Mouse (Mus musculus) thymus, adult 2 months (tissue): ENCODE results near the gene Hmg20b. TPM values are rescaled to one million over a fixed set of nuclear protein-coding genes. Genes with fewer than 3 reads are reported as not detected.

Experiments used
- DNase-seq: peaks from one replicate; pipeline ENCODE4 v3.0.0; 2021
- H3K27ac ChIP-seq: fragments of 200-500 bp; 2 replicates; pipeline ENCODE4 v1.5.1; 2012; ENCODE audit warnings: low read length, control low read depth; ENCODE audit not compliant: control insufficient read depth, insufficient read depth
- H3K27me3 ChIP-seq: fragments of 200-500 bp; 2 replicates; pipeline ENCODE4 v1.6.1; 2012; ENCODE audit warnings: mild to moderate bottlenecking, low read length, moderate library complexity, mixed read lengths; ENCODE audit not compliant: control insufficient read depth, insufficient read depth
- H3K36me3 ChIP-seq: fragments of 200-500 bp; 2 replicates; pipeline ENCODE4 v1.6.1; 2012; ENCODE audit warnings: mild to moderate bottlenecking, low read length, moderate library complexity; ENCODE audit not compliant: control insufficient read depth, insufficient read depth
- H3K4me1 ChIP-seq: fragments of 200-500 bp; replicated peaks from 2 replicates; pipeline ENCODE4 v1.6.1; 2012; ENCODE audit warnings: low read length; ENCODE audit not compliant: control insufficient read depth, insufficient read depth
- H3K4me3 ChIP-seq: fragments of 200-500 bp; 2 replicates; pipeline ENCODE4 v1.5.1; 2012; ENCODE audit warnings: mild to moderate bottlenecking, low read length, control low read depth, moderate library complexity; ENCODE audit not compliant: control insufficient read depth, insufficient read depth
- CTCF ChIP-seq: fragments of 200-500 bp; IDR thresholded peaks from 2 replicates; pipeline ENCODE4 v1.5.1; 2012; ENCODE audit warnings: mild to moderate bottlenecking, control low read depth, low read length, moderate library complexity, borderline replicate concordance; ENCODE audit not compliant: control insufficient read depth, poor library complexity, insufficient read depth; ENCODE audit errors: extremely low read depth
- POLR2A ChIP-seq: fragments of 200-500 bp; IDR thresholded peaks from 2 replicates; pipeline ENCODE4 v1.6.1; 2012; ENCODE audit warnings: mild to moderate bottlenecking, low read length, control low read depth, moderate library complexity; ENCODE audit not compliant: control insufficient read depth, poor library complexity, insufficient read depth; ENCODE audit errors: extremely low read depth
- WGBS: fragments of 180-500 bp; shearing (Covaris S2); methylation state at CpG from one replicate; pipeline ENCODE4 v1.1.7; 2018; 5-methylcytosine and 5-hydroxymethylcytosine counted together
- polyA plus RNA-seq: library from polyadenylated mRNA; depleted of rRNA; stranded (reverse); fragments of >200 nt; gene quantifications from 2 replicates; pipeline ENCODE4 v1.2.3, GENCODE M21; 2012; rRNA removed

Gene Hmg20b
- polyA plus RNA-seq, 1 experiment, result 199 TPM

- DNase-seq, result peak; percentile 81
- no peaks in the 10 kb centered on the region for H3K36me3 ChIP-seq
- no peaks in the 10 kb centered on the region for H3K27me3 ChIP-seq
- H3K27ac ChIP-seq, result peak overlapping the region; percentile 93
- H3K4me1 ChIP-seq, result peaks cover 90% of the 10 kb centered on the region
- peak overlapping the region; percentile 24 for H3K4me3 ChIP-seq
- WGBS, result 6% methylated on average over 10 of the region's 10 CpGs
- TF ChIP-seq CTCF (no peak), POLR2A (no peak; the same call in 1 of the 2 replicates)
Measured at GRCm38 (mm10) chr10:81297845-81298244, 52.4 kb downstream of the Hmg20b start.

GRCm38 (mm10) chr10:81297246-81297645 is 53.0 kb downstream of the Hmg20b start:
- Histone ChIP-seq H3K4me3 (peak overlapping the region; percentile 24), H3K4me1 (peaks cover 86% of the 10 kb centered on the region), H3K27ac (peak overlapping the region; percentile 93), H3K27me3 (no peaks in the 10 kb centered on the region), H3K36me3 (no peaks in the 10 kb centered on the region)
- TF ChIP-seq POLR2A, result no peak
- TF ChIP-seq CTCF, result no peak
- 25% methylated on average over 6 of the region's 6 CpGs for WGBS
- DNase-seq, result peak; percentile 76

Other genes with a start within 250 kb of the Hmg20b start
- gene Map2k2, start 244.6 kb downstream of the Hmg20b start, polyA plus RNA-seq, result 214 and 285 TPM in 2 replicates
- gene Zbtb7a, start 215.3 kb downstream of the Hmg20b start, polyA plus RNA-seq, result 66.0 and 87.5 TPM in 2 replicates
- gene Pias4, start 182.6 kb downstream of the Hmg20b start, polyA plus RNA-seq, result 67.6 and 72.9 TPM in 2 replicates
- gene Eef2, start 173.8 kb downstream of the Hmg20b start, polyA plus RNA-seq, result 2,100 and 2,369 TPM in 2 replicates
- 95.9 and 103 TPM in 2 replicates for gene Dapk3, start 167.5 kb downstream of the Hmg20b start, polyA plus RNA-seq
- not detected in 2 replicates for gene 4930442H23Rik, start 166.6 kb downstream of the Hmg20b start, polyA plus RNA-seq
- 0.12 TPM in 1 of 2 replicates, not detected in the other for gene Nmrk2, start 148.4 kb downstream of the Hmg20b start, polyA plus RNA-seq
- gene Atcay, start 119.6 kb downstream of the Hmg20b start, polyA plus RNA-seq, result 2.4 and 2.5 TPM in 2 replicates
- gene Zfr2, start 117.3 kb downstream of the Hmg20b start, polyA plus RNA-seq, result 9.1 and 9.6 TPM in 2 replicates
- 19.5 and 21.0 TPM in 2 replicates for gene Matk, start 97.5 kb downstream of the Hmg20b start, polyA plus RNA-seq
- 102 and 118 TPM in 2 replicates for gene Mrpl54, start 83.5 kb downstream of the Hmg20b start, polyA plus RNA-seq
- 125 and 136 TPM in 2 replicates for gene Apba3, start 83.5 kb downstream of the Hmg20b start, polyA plus RNA-seq
- gene Tjp3, start 58.9 kb downstream of the Hmg20b start, polyA plus RNA-seq, result 27.5 and 34.5 TPM in 2 replicates
- gene Pip5k1c, start 57.5 kb downstream of the Hmg20b start, polyA plus RNA-seq, result 212 and 239 TPM in 2 replicates
- gene Cactin, start 29.4 kb downstream of the Hmg20b start, polyA plus RNA-seq, result 89.3 and 89.6 TPM in 2 replicates
- 310 and 312 TPM in 2 replicates for gene Tbxa2r, start 21.7 kb downstream of the Hmg20b start, polyA plus RNA-seq
- 0.70 and 0.82 TPM in 2 replicates for gene Gipc3, start 7.2 kb downstream of the Hmg20b start, polyA plus RNA-seq
- gene Mfsd12, start 7.0 kb upstream of the Hmg20b start, polyA plus RNA-seq, result 65.3 and 85.5 TPM in 2 replicates
- gene 4930404N11Rik, start 15.3 kb upstream of the Hmg20b start, polyA plus RNA-seq, result 12.7 TPM in 2 replicates
- gene Fzr1, start 28.0 kb upstream of the Hmg20b start, polyA plus RNA-seq, result 181 and 201 TPM in 2 replicates
- 119 and 123 TPM in 2 replicates for gene Dohh, start 33.9 kb upstream of the Hmg20b start, polyA plus RNA-seq
- gene Gm48551, start 34.0 kb upstream of the Hmg20b start, polyA plus RNA-seq, result 4.1 and 5.3 TPM in 2 replicates
- 7.5 and 8.4 TPM in 2 replicates for gene Gm48552, start 38.5 kb upstream of the Hmg20b start, polyA plus RNA-seq
- gene Smim24, start 42.6 kb upstream of the Hmg20b start, polyA plus RNA-seq, result 49.7 and 51.1 TPM in 2 replicates
- gene Nfic, start 105.2 kb upstream of the Hmg20b start, polyA plus RNA-seq, result 26.3 and 26.7 TPM in 2 replicates
- 4.3 and 5.1 TPM in 2 replicates for gene Celf5, start 132.2 kb upstream of the Hmg20b start, polyA plus RNA-seq
- 332 and 337 TPM in 2 replicates for gene Ncln, start 145.9 kb upstream of the Hmg20b start, polyA plus RNA-seq
- 84.3 and 87.2 TPM in 2 replicates for gene S1pr4, start 149.7 kb upstream of the Hmg20b start, polyA plus RNA-seq
- gene Gna15, start 173.7 kb upstream of the Hmg20b start, polyA plus RNA-seq, result 9.5 and 10.6 TPM in 2 replicates
- gene Gna11, start 194.7 kb upstream of the Hmg20b start, polyA plus RNA-seq, result 73.1 and 81.0 TPM in 2 replicates
- gene Aes, start 209.0 kb upstream of the Hmg20b start, polyA plus RNA-seq, result 3,110 and 3,125 TPM in 2 replicates
- gene Tle2, start 224.1 kb upstream of the Hmg20b start, polyA plus RNA-seq, result 100 and 115 TPM in 2 replicates